Mouse (Mus musculus): ENCODE measurements around the gene Vdr.
A peak's percentile ranks its signal among the peaks of the same experiment; 100 is the strongest.

The Vdr gene

GRCm38 (mm10) chr15:97830253-97830787 lies 80.1 kb downstream of the Vdr start:
- no peak for DNase-seq (ENCODE audit: low spot score in 2 of 2)

- DNase-seq (ENCODE audit: low spot score in 2 of 2) = no peak
Observed at GRCm38 (mm10) chr15:97829432-97829831, 81.0 kb downstream of the Vdr start.

- no peak for DNase-seq (ENCODE audit: low spot score in 2 of 2)
Observed at GRCm38 (mm10) chr15:97828901-97829338, 81.5 kb downstream of the Vdr start.

- DNase-seq (ENCODE audit: low spot score in 2 of 2) = peak; percentile 64 to 78
Observed at GRCm38 (mm10) chr15:97828221-97828842, 82.1 kb downstream of the Vdr start.

- no peak for DNase-seq (ENCODE audit: low spot score in 2 of 2)
Observed at GRCm38 (mm10) chr15:97827401-97827800, 83.0 kb downstream of the Vdr start.

- DNase-seq (ENCODE audit: low spot score in 2 of 2) = no peak
Observed at GRCm38 (mm10) chr15:97826588-97827261, 83.7 kb downstream of the Vdr start.

- no peak for DNase-seq (ENCODE audit: low spot score in 2 of 2)
Observed at GRCm38 (mm10) chr15:97825941-97826587, 84.4 kb downstream of the Vdr start.

- DNase-seq (ENCODE audit: low spot score in 2 of 2) = peak; percentile 83
Observed at GRCm38 (mm10) chr15:97825071-97825940, 85.1 kb downstream of the Vdr start.

GRCm38 (mm10) chr15:97824042-97824441 lies 86.4 kb downstream of the Vdr start:
- no peak for DNase-seq (ENCODE audit: low spot score in 2 of 2)

- DNase-seq (ENCODE audit: low spot score in 2 of 2) = no peak
Observed at GRCm38 (mm10) chr15:97823479-97823878, 87.0 kb downstream of the Vdr start.

GRCm38 (mm10) chr15:97822545-97823228 lies 87.7 kb downstream of the Vdr start:
- DNase-seq (ENCODE audit: low spot score in 2 of 2) = no peak

GRCm38 (mm10) chr15:97821983-97822363 lies 88.5 kb downstream of the Vdr start:
- DNase-seq (ENCODE audit: low spot score in 2 of 2) = no peak

GRCm38 (mm10) chr15:97821321-97821982 lies 89.0 kb downstream of the Vdr start:
- no peak for DNase-seq (ENCODE audit: low spot score in 2 of 2)

- no peak for DNase-seq (ENCODE audit: low spot score in 2 of 2)
Observed at GRCm38 (mm10) chr15:97819937-97820336, 90.5 kb downstream of the Vdr start.

GRCm38 (mm10) chr15:97816199-97816994 lies 94.0 kb downstream of the Vdr start:
- DNase-seq (ENCODE audit: low spot score in 2 of 2) = no peak

- no peak for DNase-seq (ENCODE audit: low spot score in 2 of 2)
Observed at GRCm38 (mm10) chr15:97815254-97815653, 95.2 kb downstream of the Vdr start.

- no peak for DNase-seq (ENCODE audit: low spot score in 2 of 2)
Observed at GRCm38 (mm10) chr15:97814703-97815102, 95.7 kb downstream of the Vdr start.

- no peak for DNase-seq (ENCODE audit: low spot score in 2 of 2)
Observed at GRCm38 (mm10) chr15:97813452-97814204, 96.8 kb downstream of the Vdr start.

GRCm38 (mm10) chr15:97812875-97813274 lies 97.6 kb downstream of the Vdr start:
- no peak for DNase-seq (ENCODE audit: low spot score in 2 of 2)

All from frontal cortex, postnatal 36 days (tissue).